Mouse (Mus musculus) heart, adult 2 months (tissue): Measurements from ENCODE around the gene Ezh1.

ENCODE experiments used
- CTCF ChIP-seq: fragments of 200-600 bp; IDR thresholded peaks from 2 replicates; pipeline ENCODE4 v1.8.1; 2022; ENCODE audit warnings: antibody characterized with exemption, mild to moderate bottlenecking, moderate library complexity
- EP300 ChIP-seq: fragments of 200-500 bp; IDR thresholded peaks from 2 replicates; pipeline ENCODE4 v1.6.1; 2011; ENCODE audit warnings: low read depth, low read length, control low read depth; ENCODE audit not compliant: insufficient read depth

DNA sequence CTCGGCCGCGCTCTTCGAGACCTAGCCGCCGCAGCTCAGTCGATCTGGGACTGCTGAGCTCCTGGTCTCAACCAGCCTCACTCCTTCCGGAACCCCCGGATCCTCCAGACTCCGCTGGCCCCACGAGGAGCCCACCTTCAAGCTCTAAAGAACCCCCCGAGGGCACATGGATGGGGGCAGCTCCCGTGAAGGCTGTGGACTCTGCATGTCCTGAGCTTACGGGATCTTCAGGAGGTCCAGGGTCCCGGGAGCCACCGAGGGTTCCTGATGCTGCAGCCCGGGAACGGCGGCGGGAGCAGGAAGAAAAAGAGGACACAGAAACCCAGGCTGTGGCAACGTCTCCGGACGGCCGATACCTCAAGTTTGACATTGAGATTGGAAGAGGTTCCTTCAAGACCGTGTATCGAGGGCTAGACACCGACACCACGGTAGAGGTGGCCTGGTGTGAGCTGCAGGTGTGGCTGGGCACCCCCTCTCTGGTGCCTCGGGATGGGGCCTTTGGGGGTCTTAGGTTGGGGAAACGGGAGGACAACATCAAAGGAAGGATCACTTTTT is 34.6 kb upstream of the Ezh1 start:
- TF ChIP-seq CTCF (no peak), EP300 (no peak)
